8 mouse cellular contexts compared by ENCODE assay signal in the genomic region with DNA sequence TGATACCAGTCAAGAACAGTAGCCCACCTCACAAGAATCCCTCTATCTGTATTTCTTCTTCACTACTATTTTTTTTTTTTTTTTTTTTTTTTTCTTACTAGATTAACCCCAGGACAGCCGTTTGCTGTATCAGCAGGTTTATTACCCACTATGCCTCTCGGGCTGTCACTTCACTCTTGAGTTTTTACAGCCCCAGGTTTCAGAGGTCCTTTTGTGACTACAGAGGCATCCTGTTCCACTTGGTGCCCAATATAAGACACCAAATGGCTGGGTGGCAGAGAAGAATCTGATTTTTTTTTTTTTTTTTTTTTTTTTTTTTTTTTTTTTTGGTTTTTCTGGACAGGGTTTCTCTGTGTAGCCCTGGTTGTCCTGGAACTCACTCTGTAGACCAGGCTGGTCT. TPM values are rescaled to one million over a fixed set of nuclear protein-coding genes. Genes with fewer than 3 reads are reported as not detected.
DNase-seq lines count a peak whose midpoint lies in the region; ATAC-seq and TF ChIP-seq lines count a peak whose summit lies in the region.
"Had no signal": no experiment of that assay in that cellular context is flagged by ENCODE, and none has a peak within 500 bp of the region (broad histone marks: within the 10 kb centered on the region; RNA-seq: fewer than 3 reads in every experiment).

No protein-coding gene starts in this region.

- no peak for TF ChIP-seq CTCF in liver, adult 2 months (IDR thresholded peaks at IDR 0.05; ENCODE audit: low read depth, low read length)
- no peak for TF ChIP-seq CTCF in intestine, postnatal 0 days (IDR thresholded peaks at IDR 0.05; ENCODE audit: low read depth)

- no peaks in the 10 kb centered on the region for H3K27me3 ChIP-seq in liver, adult 2 months (ENCODE audit: control insufficient read depth, insufficient read depth, low read length)
- peaks cover 47% of the 10 kb centered on the region for H3K27me3 ChIP-seq in embryonic facial prominence, embryonic 14.5 days (replicated peaks; ENCODE audit: control insufficient read depth, insufficient read depth, low read length)
- H3K27me3 ChIP-seq in intestine, postnatal 0 days (replicated peaks; ENCODE audit: control insufficient read depth, insufficient read depth, low read length), result no peaks in the 10 kb centered on the region
- H3K27me3 ChIP-seq in neural tube, embryonic 15.5 days (replicated peaks), result peaks cover 55% of the 10 kb centered on the region

- no peak for ATAC-seq in embryonic facial prominence, embryonic 14.5 days (ENCODE audit: low read depth)
- no peak for ATAC-seq in intestine, postnatal 0 days
- no peak for ATAC-seq in neural tube, embryonic 15.5 days (ENCODE audit: low FRiP score)
- no peak for ATAC-seq in erythroblast, adult 5-6 weeks (replicated peaks; ENCODE audit: low FRiP score, poor library complexity, severe bottlenecking)

- no peak overlapping the region for H3K27ac ChIP-seq in liver, adult 2 months (replicated peaks; ENCODE audit: insufficient read depth, low read depth, low read length)
- no peak overlapping the region for H3K27ac ChIP-seq in embryonic facial prominence, embryonic 14.5 days (replicated peaks; ENCODE audit: low read depth, low read length)
- H3K27ac ChIP-seq in intestine, postnatal 0 days (ENCODE audit: low read depth, low read length), result peak overlapping the region; percentile 95
- no peak overlapping the region for H3K27ac ChIP-seq in neural tube, embryonic 15.5 days (replicated peaks)

- no peak overlapping the region for H3K9ac ChIP-seq in liver, adult 2 months (ENCODE audit: low read depth, low read length)
- no peak overlapping the region for H3K9ac ChIP-seq in embryonic facial prominence, embryonic 14.5 days (ENCODE audit: low read depth, low read length)
- peak overlapping the region; percentile 78 for H3K9ac ChIP-seq in intestine, postnatal 0 days (ENCODE audit: low read depth, low read length)
- H3K9ac ChIP-seq in neural tube, embryonic 15.5 days (replicated peaks), result no peak overlapping the region

- peak overlapping the region; percentile 63; the same call in 1 of the 2 replicates for H3K4me3 ChIP-seq in liver, adult 2 months (ENCODE audit: insufficient read depth, low read depth, low read length)
- H3K4me3 ChIP-seq in embryonic facial prominence, embryonic 14.5 days (ENCODE audit: low read depth, low read length), result peak overlapping the region; percentile 59
- H3K4me3 ChIP-seq in intestine, postnatal 0 days (ENCODE audit: low read depth, low read length), result peak overlapping the region; percentile 70
- peak overlapping the region; percentile 56 for H3K4me3 ChIP-seq in neural tube, embryonic 15.5 days (replicated peaks)

- TF ChIP-seq POLR2A in liver, adult 2 months (IDR thresholded peaks at IDR 0.05; ENCODE audit: extremely low read depth, insufficient read depth, low read length), result no peak

- H3K9me3 ChIP-seq in embryonic facial prominence, embryonic 14.5 days (ENCODE audit: control insufficient read depth, low read length), result peaks cover 4% of the 10 kb centered on the region; the same call in 1 of the 2 replicates
- H3K9me3 ChIP-seq in intestine, postnatal 0 days (ENCODE audit: control insufficient read depth), result no peaks in the 10 kb centered on the region
- no peaks in the 10 kb centered on the region for H3K9me3 ChIP-seq in neural tube, embryonic 15.5 days (replicated peaks)

- DNase-seq in liver, adult 2 months (ENCODE audit: extremely low read depth, low read depth, low spot score), result no peak
- DNase-seq in liver, result no peak
- DNase-seq in embryonic facial prominence, embryonic 14.5 days (ENCODE audit: low spot score), result no peak
- no peak for DNase-seq in urinary bladder, postnatal 10 days (ENCODE audit: low spot score)
- DNase-seq: adrenal gland, adult 8-10 months had no signal

- H3K36me3 ChIP-seq in liver, adult 2 months (ENCODE audit: control insufficient read depth, insufficient read depth, low read length), result no peaks in the 10 kb centered on the region
- H3K36me3 ChIP-seq in embryonic facial prominence, embryonic 14.5 days (ENCODE audit: control insufficient read depth, insufficient read depth, low read length), result no peaks in the 10 kb centered on the region
- no peaks in the 10 kb centered on the region for H3K36me3 ChIP-seq in intestine, postnatal 0 days (ENCODE audit: control insufficient read depth, insufficient read depth)
- no peaks in the 10 kb centered on the region for H3K36me3 ChIP-seq in neural tube, embryonic 15.5 days

- WGBS in liver, adult 2 months, result 12% methylated on average over 2 of the region's 2 CpGs
- WGBS in embryonic facial prominence, embryonic 14.5 days, result 5% methylated on average over 2 of the region's 2 CpGs
- 3% methylated on average over 2 of the region's 2 CpGs for WGBS in intestine, postnatal 0 days
- 6% methylated on average over 2 of the region's 2 CpGs for WGBS in neural tube, embryonic 15.5 days

- no peaks in the 10 kb centered on the region for H3K79me2 ChIP-seq in liver, adult 2 months (ENCODE audit: control insufficient read depth, insufficient read depth, low read length)

- H3K4me2 ChIP-seq in embryonic facial prominence, embryonic 14.5 days (ENCODE audit: low read depth, low read length), result peak overlapping the region; percentile 95
- H3K4me2 ChIP-seq in intestine, postnatal 0 days (replicated peaks; ENCODE audit: low read depth), result peak overlapping the region; percentile 92
- peak overlapping the region; percentile 99 for H3K4me2 ChIP-seq in neural tube, embryonic 15.5 days

- peaks cover 4% of the 10 kb centered on the region for H3K4me1 ChIP-seq in liver, adult 2 months (ENCODE audit: control insufficient read depth, insufficient read depth, low read length)
- peaks cover 4% of the 10 kb centered on the region; the same call in 1 of the 2 replicates for H3K4me1 ChIP-seq in embryonic facial prominence, embryonic 14.5 days (ENCODE audit: control insufficient read depth, insufficient read depth, low read length)
- no peaks in the 10 kb centered on the region for H3K4me1 ChIP-seq in intestine, postnatal 0 days (replicated peaks; ENCODE audit: control insufficient read depth, insufficient read depth, low read length)
- H3K4me1 ChIP-seq in neural tube, embryonic 15.5 days, result peaks cover 22% of the 10 kb centered on the region

RNA-seq across cellular contexts. Expression of gene Gpat3, which starts 1.6 kb away (rescaled TPM):
- 5.9 and 6.7 TPM in 2 replicates for total RNA-seq in liver, adult 2 months (2014; rRNA removed)
- 2.0 and 7.1 TPM in 2 replicates for polyA plus RNA-seq in liver, adult 2 months (2012; rRNA removed)
- polyA plus RNA-seq in embryonic facial prominence, embryonic 14.5 days (2014; fragmentation: Nextera tagmentation; extraction: Ambion mirVana), result 0.45 and 1.5 TPM in 2 replicates
- 41.7 and 47.6 TPM in 2 replicates for polyA plus RNA-seq in intestine, postnatal 0 days (2015; fragmentation: Nextera tagmentation; extraction: Ambion mirVana)
- polyA plus RNA-seq in neural tube, embryonic 15.5 days (2015; fragmentation: Nextera tagmentation; extraction: Ambion mirVana), result 1.7 and 2.8 TPM in 2 replicates
- 0.58 TPM in 1 of 2 replicates, not detected in the other for total RNA-seq in erythroblast, adult 5-6 weeks (2015; ENCODE audit: low replicate concordance)
- total RNA-seq in erythroblast, adult 5-6 weeks (2017; ENCODE audit: low replicate concordance), result 0.56 and 1.0 TPM in 2 replicates

RNA-seq across cellular contexts. Expression of gene Abraxas1, which starts 26.4 kb away (rescaled TPM):
- total RNA-seq in liver, adult 2 months (2014; rRNA removed), result 7.0 and 9.5 TPM in 2 replicates
- 2.7 and 3.0 TPM in 2 replicates for polyA plus RNA-seq in liver, adult 2 months (2012; rRNA removed)
- polyA plus RNA-seq in embryonic facial prominence, embryonic 14.5 days (2014; fragmentation: Nextera tagmentation; extraction: Ambion mirVana), result 17.2 and 20.7 TPM in 2 replicates
- polyA plus RNA-seq in intestine, postnatal 0 days (2015; fragmentation: Nextera tagmentation; extraction: Ambion mirVana), result 10.6 and 12.5 TPM in 2 replicates
- polyA plus RNA-seq in neural tube, embryonic 15.5 days (2015; fragmentation: Nextera tagmentation; extraction: Ambion mirVana), result 13.5 and 17.1 TPM in 2 replicates
- 1.3 and 3.1 TPM in 2 replicates for total RNA-seq in erythroblast, adult 5-6 weeks (2015; ENCODE audit: low replicate concordance)
- 10.5 and 12.9 TPM in 2 replicates for total RNA-seq in erythroblast, adult 5-6 weeks (2017; ENCODE audit: low replicate concordance)

RNA-seq across cellular contexts. Expression of gene Mrps18c, which starts 48.7 kb away (rescaled TPM):
- 41.0 and 48.5 TPM in 2 replicates for total RNA-seq in liver, adult 2 months (2014; rRNA removed)
- polyA plus RNA-seq in liver, adult 2 months (2012; rRNA removed), result 22.7 and 28.6 TPM in 2 replicates
- 148 and 153 TPM in 2 replicates for polyA plus RNA-seq in embryonic facial prominence, embryonic 14.5 days (2014; fragmentation: Nextera tagmentation; extraction: Ambion mirVana)
- 195 and 203 TPM in 2 replicates for polyA plus RNA-seq in intestine, postnatal 0 days (2015; fragmentation: Nextera tagmentation; extraction: Ambion mirVana)
- 160 TPM in 2 replicates for polyA plus RNA-seq in neural tube, embryonic 15.5 days (2015; fragmentation: Nextera tagmentation; extraction: Ambion mirVana)
- total RNA-seq in erythroblast, adult 5-6 weeks (2015; ENCODE audit: low replicate concordance), result 15.8 and 24.9 TPM in 2 replicates
- 26.3 and 36.8 TPM in 2 replicates for total RNA-seq in erythroblast, adult 5-6 weeks (2017; ENCODE audit: low replicate concordance)

RNA-seq across cellular contexts. Expression of gene Helq, which starts 48.7 kb away (rescaled TPM):
- total RNA-seq in liver, adult 2 months (2014; rRNA removed), result 3.2 and 4.3 TPM in 2 replicates
- 2.4 and 2.5 TPM in 2 replicates for polyA plus RNA-seq in liver, adult 2 months (2012; rRNA removed)
- 9.6 and 15.4 TPM in 2 replicates for polyA plus RNA-seq in embryonic facial prominence, embryonic 14.5 days (2014; fragmentation: Nextera tagmentation; extraction: Ambion mirVana)
- 6.7 and 7.4 TPM in 2 replicates for polyA plus RNA-seq in intestine, postnatal 0 days (2015; fragmentation: Nextera tagmentation; extraction: Ambion mirVana)
- polyA plus RNA-seq in neural tube, embryonic 15.5 days (2015; fragmentation: Nextera tagmentation; extraction: Ambion mirVana), result 14.1 and 19.5 TPM in 2 replicates
- total RNA-seq in erythroblast, adult 5-6 weeks (2015; ENCODE audit: low replicate concordance), result 9.0 and 34.6 TPM in 2 replicates
- 10.7 and 25.5 TPM in 2 replicates for total RNA-seq in erythroblast, adult 5-6 weeks (2017; ENCODE audit: low replicate concordance)
